Mouse (Mus musculus): ENCODE measurements at regions not wholly inside any gene's neighbourhood (a gene's known extent, or its start where the extent isn't known, plus 50 kb on each side); places are given as distances from the start of the nearest gene placed in this dataset.

DNA sequence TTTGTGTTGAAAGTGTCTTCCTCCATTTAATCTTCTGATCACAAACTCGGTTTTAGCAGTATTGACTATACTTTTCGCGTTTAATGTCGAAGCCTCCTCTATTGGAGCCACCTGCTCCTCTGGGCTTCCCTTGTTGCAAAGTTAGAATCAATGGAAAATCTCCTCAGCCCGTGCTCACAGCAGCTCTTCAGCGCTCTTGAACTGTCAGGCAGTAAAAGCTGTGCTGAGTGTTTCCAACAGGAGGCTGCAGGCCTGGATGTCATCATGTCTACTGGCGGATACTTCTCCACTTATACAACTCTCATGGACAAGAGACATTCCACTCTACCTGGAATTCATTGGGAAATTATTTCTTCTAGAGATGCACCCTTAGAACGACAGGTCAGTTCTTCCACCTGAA lies 380.4 kb upstream of the Crim1 start:
- no peak for DNase-seq

GRCm38 (mm10) chr17:77843949-77844348 lies 356.1 kb upstream of the Crim1 start:
- DNase-seq, result no peak

GRCm38 (mm10) chr17:77874497-77874896 lies 325.6 kb upstream of the Crim1 start:
- DNase-seq, result no peak

GRCm38 (mm10) chr17:77877016-77877415 lies 323.0 kb upstream of the Crim1 start:
- DNase-seq, result peak; percentile 2 to 3

DNA sequence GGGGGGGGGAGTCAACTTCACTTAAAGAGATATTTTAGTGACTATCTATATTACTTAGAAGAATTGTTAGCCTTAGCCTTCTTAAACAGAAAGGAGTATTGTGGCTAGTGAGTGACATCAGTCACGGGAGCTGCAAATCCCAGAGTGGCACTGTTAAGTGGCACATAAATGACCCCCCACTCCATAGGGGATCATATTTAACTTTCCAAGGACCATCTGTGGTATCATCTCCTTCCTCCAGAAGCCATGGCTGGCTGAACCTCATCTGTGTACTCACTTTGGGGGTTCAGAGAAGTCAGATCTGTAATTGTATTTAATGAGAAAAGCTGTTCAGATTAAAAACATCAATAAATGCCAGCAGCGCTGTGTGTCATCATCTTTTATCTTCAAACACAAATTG lies 314.9 kb upstream of the Crim1 start:
- no peak for DNase-seq

DNA sequence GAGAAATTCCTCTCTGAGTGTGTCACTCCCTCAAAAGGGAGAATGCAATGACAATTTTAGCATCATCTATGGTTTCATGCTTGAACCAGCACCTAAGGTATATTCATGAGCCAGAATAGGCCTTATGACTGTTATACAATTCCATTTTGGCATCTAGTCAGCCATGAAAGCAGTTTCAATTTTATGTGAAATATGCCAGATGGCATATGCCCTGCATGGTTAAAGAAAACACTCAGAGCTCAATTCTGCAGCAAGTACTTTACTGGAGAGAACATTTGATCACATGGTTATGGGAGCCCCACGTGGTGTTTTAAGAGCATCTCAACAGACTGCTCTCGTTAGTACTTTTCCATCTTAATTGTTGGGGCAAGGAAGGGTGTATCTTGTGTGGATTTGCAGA lies 310.9 kb upstream of the Crim1 start:
- no peak for DNase-seq

GRCm38 (mm10) chr17:77904412-77904811 lies 295.6 kb upstream of the Crim1 start:
- peak; percentile 89 to 95 for DNase-seq

GRCm38 (mm10) chr17:77913962-77914450 lies 286.0 kb upstream of the Crim1 start:
- no peak for DNase-seq

GRCm38 (mm10) chr17:77930253-77930652 lies 269.8 kb upstream of the Crim1 start:
- DNase-seq, result peak; percentile 33 to 58

DNA sequence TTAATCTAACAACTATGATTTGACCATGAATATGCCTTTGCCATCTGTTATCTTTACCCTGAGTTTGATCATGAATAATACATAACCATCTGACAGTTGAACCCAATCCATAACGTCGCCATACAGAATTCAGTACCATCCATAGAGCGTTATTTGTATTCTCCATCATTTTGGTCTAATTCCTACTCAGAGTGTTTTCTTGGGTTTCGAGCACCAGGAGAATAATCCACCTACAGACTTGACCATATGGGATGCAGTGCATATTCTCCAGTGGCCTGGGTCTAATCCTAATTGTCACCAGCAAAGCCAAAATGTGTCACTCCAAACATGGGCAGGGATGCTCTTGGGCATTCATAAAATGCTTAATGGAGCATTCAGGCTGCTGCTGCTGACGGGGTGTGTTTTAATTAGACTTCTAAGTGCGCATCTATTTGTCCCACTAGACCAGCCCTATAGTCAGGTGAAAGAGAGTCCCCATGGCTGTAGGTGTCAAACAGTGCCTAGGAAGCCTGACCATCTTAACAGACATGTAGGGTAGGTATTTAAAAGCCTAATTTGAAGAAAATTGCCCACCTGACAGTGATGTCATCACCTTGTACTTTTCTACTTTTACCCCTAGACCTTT lies 269.0 kb upstream of the Crim1 start:
- peak; percentile 72 for DNase-seq

GRCm38 (mm10) chr17:77933192-77933591 lies 266.9 kb upstream of the Crim1 start:
- DNase-seq, result no peak

DNA sequence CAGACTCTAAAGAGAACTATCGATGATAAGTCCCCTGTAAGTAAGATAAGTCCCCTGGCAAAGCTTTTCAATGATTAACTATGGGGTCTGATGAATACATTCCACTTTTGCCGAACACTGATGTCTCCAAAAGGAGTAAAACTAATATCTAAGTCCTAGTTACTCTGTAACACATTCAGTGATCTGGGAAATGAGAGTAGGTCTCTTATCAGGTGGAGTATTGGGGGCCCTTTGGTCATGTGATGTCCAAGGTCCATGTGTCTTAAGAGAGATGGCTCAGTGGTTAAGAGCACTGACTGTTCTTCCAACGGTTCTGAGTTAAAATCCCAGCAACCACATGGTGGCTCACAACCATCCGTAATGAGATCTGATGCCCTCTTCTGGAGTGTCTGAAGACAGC lies 242.0 kb upstream of the Crim1 start:
- DNase-seq, result no peak

- DNase-seq, result no peak
Measured at GRCm38 (mm10) chr17:77961296-77961695, 238.8 kb upstream of the Crim1 start.

GRCm38 (mm10) chr17:77963358-77963757 lies 236.7 kb upstream of the Crim1 start:
- DNase-seq, result peak; percentile 6 to 26

GRCm38 (mm10) chr17:77968510-77968909 lies 231.5 kb upstream of the Crim1 start:
- DNase-seq, result no peak

- DNase-seq, result no peak
Measured at GRCm38 (mm10) chr17:77969187-77969586, 230.9 kb upstream of the Crim1 start.
